Mouse (Mus musculus) layer of hippocampus, adult 18-20 months (tissue): ENCODE measurements at regions not wholly inside any gene's neighbourhood (a gene's known extent, or its start where the extent isn't known, plus 50 kb on each side); places are given as distances from the start of the nearest gene placed in this dataset.
A peak's percentile ranks its signal among the peaks of the same experiment; 100 is the strongest.

ENCODE experiments used
- DNase-seq, 2 experiments: peaks; one replicate each; pipeline ENCODE4 v3.0.0; 2022; ENCODE audit warnings: low spot score in 2 of 2

GRCm38 (mm10) chr3:125155319-125155718, 248.6 kb upstream of the Ndst4 start:
- no peak for DNase-seq

GRCm38 (mm10) chr3:125159763-125160162, 244.1 kb upstream of the Ndst4 start:
- no peak for DNase-seq

GRCm38 (mm10) chr3:125190571-125190970, 213.3 kb upstream of the Ndst4 start:
- DNase-seq: no peak

- no peak for DNase-seq
Measured at GRCm38 (mm10) chr3:125220913-125221312, 183.0 kb upstream of the Ndst4 start.

- no peak for DNase-seq
Measured at GRCm38 (mm10) chr3:125251124-125251523, 152.8 kb upstream of the Ndst4 start.

GRCm38 (mm10) chr3:125260909-125261308, 143.0 kb upstream of the Ndst4 start:
- no peak for DNase-seq

GRCm38 (mm10) chr3:125270695-125271094, 133.2 kb upstream of the Ndst4 start:
- no peak for DNase-seq

- peak in 1 of 2 experiments; percentile 4 for DNase-seq
Measured at GRCm38 (mm10) chr3:125271215-125271614, 132.7 kb upstream of the Ndst4 start.

- no peak for DNase-seq
Measured at GRCm38 (mm10) chr3:125278605-125279004, 125.3 kb upstream of the Ndst4 start.

- DNase-seq: no peak
Measured at GRCm38 (mm10) chr3:125279007-125279406, 124.9 kb upstream of the Ndst4 start.

GRCm38 (mm10) chr3:125279610-125280009, 124.3 kb upstream of the Ndst4 start:
- DNase-seq: no peak

GRCm38 (mm10) chr3:125288598-125288997, 115.3 kb upstream of the Ndst4 start:
- DNase-seq: no peak

- no peak for DNase-seq
Measured at GRCm38 (mm10) chr3:125289355-125289933, 114.4 kb upstream of the Ndst4 start.

- DNase-seq: no peak
Measured at GRCm38 (mm10) chr3:125306675-125307074, 97.2 kb upstream of the Ndst4 start.

- peak in 1 of 2 experiments; percentile 24 for DNase-seq
Measured at GRCm38 (mm10) chr3:125327079-125327478, 76.8 kb upstream of the Ndst4 start.

- DNase-seq: no peak
Measured at GRCm38 (mm10) chr3:125337423-125337822, 66.5 kb upstream of the Ndst4 start.

GRCm38 (mm10) chr3:125338178-125338692, 65.6 kb upstream of the Ndst4 start:
- no peak for DNase-seq
